Mouse (Mus musculus) regulatory T cell (primary cell): Measurements from ENCODE around the gene Bcl11b.

Source experiments
- in situ Hi-C: fragments of 300-600 bp; cut with MboI, MseI; formaldehyde crosslinking; loops from one replicate; pipeline ENCODE4 v1.15.1; 2025; ENCODE audit warnings: high pct_unique_total_duplicates

The Bcl11b gene

GRCm38 (mm10) chr12:107999751-108000714 lies 3.4 kb downstream of the Bcl11b start:
- in situ Hi-C loops: loop anchor here (5.0 to 10.0 kb wide), 2 partner anchors 355 to 443 kb away; no protein-coding TSS in a partner anchor

GRCm38 (mm10) chr12:107998746-107999145 lies 4.7 kb downstream of the Bcl11b start:
- in situ Hi-C loops: loop anchor here (5.0 kb wide), 1 partner anchor 441 kb away; no protein-coding TSS in a partner anchor

GRCm38 (mm10) chr12:107997901-107998300 lies 5.5 kb downstream of the Bcl11b start:
- in situ Hi-C loops: loop anchor here (5.0 kb wide), 1 partner anchor 441 kb away; no protein-coding TSS in a partner anchor

- in situ Hi-C loops: loop anchor here (5.0 kb wide), 1 partner anchor 440 kb away; no protein-coding TSS in a partner anchor
These were observed 6.2 kb downstream of the Bcl11b start for GRCm38 (mm10) chr12:107997241-107997640.

GRCm38 (mm10) chr12:107996773-107997172 lies 6.6 kb downstream of the Bcl11b start:
- in situ Hi-C loops: loop anchor here (5.0 kb wide), 1 partner anchor 439 kb away; no protein-coding TSS in a partner anchor

- in situ Hi-C loops: loop anchor here (5.0 kb wide), 1 partner anchor 439 kb away; no protein-coding TSS in a partner anchor
These were observed 7.2 kb downstream of the Bcl11b start for GRCm38 (mm10) chr12:107996216-107996615.

- in situ Hi-C loops: loop anchor here (5.0 kb wide), 2 partner anchors 67 to 857 kb away; no protein-coding TSS in a partner anchor
These were observed 9.0 kb downstream of the Bcl11b start for GRCm38 (mm10) chr12:107994421-107994820.

- in situ Hi-C loops: loop anchor here (5.0 kb wide), 2 partner anchors 66 to 856 kb away; no protein-coding TSS in a partner anchor
These were observed 10.4 kb downstream of the Bcl11b start for GRCm38 (mm10) chr12:107993029-107993428.

- in situ Hi-C loops: loop anchor here (5.0 kb wide), 2 partner anchors 64 to 854 kb away; no protein-coding TSS in a partner anchor
These were observed 12.2 kb downstream of the Bcl11b start for GRCm38 (mm10) chr12:107991191-107991590.

GRCm38 (mm10) chr12:107983211-107983610 lies 20.2 kb downstream of the Bcl11b start:
- in situ Hi-C loops: no loop called here

- in situ Hi-C loops: no loop called here
These were observed 21.1 kb downstream of the Bcl11b start for GRCm38 (mm10) chr12:107982306-107982705.

- in situ Hi-C loops: no loop called here
These were observed 22.2 kb downstream of the Bcl11b start for GRCm38 (mm10) chr12:107981231-107981630.

- in situ Hi-C loops: no loop called here
These were observed 23.0 kb downstream of the Bcl11b start for GRCm38 (mm10) chr12:107980261-107980961.

GRCm38 (mm10) chr12:107979710-107980260 lies 23.6 kb downstream of the Bcl11b start:
- in situ Hi-C loops: no loop called here

GRCm38 (mm10) chr12:107978736-107979255 lies 24.6 kb downstream of the Bcl11b start:
- in situ Hi-C loops: no loop called here

GRCm38 (mm10) chr12:107978063-107978462 lies 25.3 kb downstream of the Bcl11b start:
- in situ Hi-C loops: no loop called here

- in situ Hi-C loops: no loop called here
These were observed 25.9 kb downstream of the Bcl11b start for GRCm38 (mm10) chr12:107977534-107977933.

- in situ Hi-C loops: no loop called here
These were observed 26.3 kb downstream of the Bcl11b start for GRCm38 (mm10) chr12:107977086-107977485.

- in situ Hi-C loops: no loop called here
These were observed 26.8 kb downstream of the Bcl11b start for GRCm38 (mm10) chr12:107976571-107977001.

- in situ Hi-C loops: no loop called here
These were observed 27.4 kb downstream of the Bcl11b start for GRCm38 (mm10) chr12:107975897-107976570.

GRCm38 (mm10) chr12:107975479-107975896 lies 27.9 kb downstream of the Bcl11b start:
- in situ Hi-C loops: no loop called here
